9 mouse cellular contexts compared by ENCODE assay signal in genomic region chr12:73046607-73047180, GRCm38 (mm10). TPM values are rescaled to one million over a fixed set of nuclear protein-coding genes. Genes with fewer than 3 reads are reported as not detected.
DNase-seq lines count a peak whose midpoint lies in the region; ATAC-seq and TF ChIP-seq lines count a peak whose summit lies in the region.
"Had no signal": no experiment of that assay in that cellular context is flagged by ENCODE, and none has a peak within 500 bp of the region (broad histone marks: within the 10 kb centered on the region; RNA-seq: fewer than 3 reads in every experiment).

No protein-coding gene starts in this region.

- H3K9me3 ChIP-seq in hindbrain, postnatal 0 days (ENCODE audit: low read length): no peaks in the 10 kb centered on the region
- no peaks in the 10 kb centered on the region for H3K9me3 ChIP-seq in liver, embryonic 13.5 days (replicated peaks)

- intact Hi-C loops in gastrocnemius, postnatal 14 days (cut with DNase I; ENCODE audit: low total_unique reads): no loop called here

- H3K4me1 ChIP-seq in hindbrain, postnatal 0 days (ENCODE audit: insufficient read depth, low read length): no peaks in the 10 kb centered on the region
- H3K4me1 ChIP-seq in liver, embryonic 13.5 days (replicated peaks): peaks cover 23% of the 10 kb centered on the region

- no peaks in the 10 kb centered on the region for H3K36me3 ChIP-seq in hindbrain, postnatal 0 days (ENCODE audit: insufficient read depth, low read length)
- H3K36me3 ChIP-seq in liver, embryonic 13.5 days: no peaks in the 10 kb centered on the region

- under 1% methylated on average over 38 of the region's 38 CpGs for WGBS in hindbrain, postnatal 0 days
- 1% methylated on average over 38 of the region's 38 CpGs for WGBS in liver, embryonic 13.5 days (ENCODE audit: insufficient replicate concordance)

- no peak overlapping the region for H3K9ac ChIP-seq in hindbrain, postnatal 0 days (replicated peaks; ENCODE audit: low read length)
- no peak overlapping the region for H3K9ac ChIP-seq in liver, embryonic 13.5 days

- peak overlapping the region; percentile 56 for H3K4me2 ChIP-seq in hindbrain, postnatal 0 days (ENCODE audit: low read depth, low read length)
- H3K4me2 ChIP-seq in liver, embryonic 13.5 days: peak overlapping the region; percentile 65

- H3K4me3 ChIP-seq in hindbrain, postnatal 0 days (ENCODE audit: low read length): peak overlapping the region; percentile 33
- H3K4me3 ChIP-seq in liver, embryonic 13.5 days (replicated peaks): peak overlapping the region; percentile 49

- peaks cover 94% of the 10 kb centered on the region for H3K27me3 ChIP-seq in hindbrain, postnatal 0 days (ENCODE audit: insufficient read depth, low read length)
- peaks cover 100% of the 10 kb centered on the region for H3K27me3 ChIP-seq in liver, embryonic 13.5 days

- H3K27ac ChIP-seq in hindbrain, postnatal 0 days: no peak overlapping the region
- H3K27ac ChIP-seq in liver, embryonic 13.5 days: no peak overlapping the region

- TF ChIP-seq CTCF in hindbrain, postnatal 0 days (IDR thresholded peaks at IDR 0.05; ENCODE audit: low read depth): no peak

- peak; percentile 44; the same call in 1 of the 2 replicates for ATAC-seq in frontal cortex, adult (ENCODE audit: low TSS enrichment)
- peak; percentile 75 for ATAC-seq in hindbrain, postnatal 0 days
- peak; percentile 62 for ATAC-seq in liver, embryonic 13.5 days (ENCODE audit: low read depth)

- DNase-seq in frontal cortex, adult 2 months (ENCODE audit: extremely low spot score in 1 of 2, low spot score in 1 of 2): no peak
- DNase-seq in brain, adult 2 months (ENCODE audit: low read depth, low spot score): peak; percentile 40
- DNase-seq in gastrocnemius, postnatal 14 days: peak; percentile 94
- peak; percentile 71 for DNase-seq in hindbrain, postnatal 0 days (ENCODE audit: low spot score)
- peak; percentile 31 for DNase-seq in liver, embryonic 13.5 days
- peak; percentile 50 for DNase-seq in naive thymus-derived CD4-positive, alpha-beta T cell, adult 2 months (ENCODE audit: low read depth)
- peak; percentile 76 for DNase-seq in thymus, postnatal 14 days

RNA-seq across cellular contexts. Expression of gene Six1, which starts 7.0 kb away (rescaled TPM):
- 0.16 and 0.34 TPM in 2 replicates for polyA plus RNA-seq in frontal cortex, adult 2 months (2012; rRNA removed)
- total RNA-seq in gastrocnemius, postnatal 14 days (2021): 10 to 100 TPM; 43.5 to 46.4 TPM
- 0.22 and 0.47 TPM in 2 replicates for total RNA-seq in hindbrain, postnatal 0 days (2014; rRNA removed)
- polyA plus RNA-seq in hindbrain, postnatal 0 days (2015; fragmentation: Nextera tagmentation; extraction: Ambion mirVana): 0.54 and 0.68 TPM in 2 replicates
- 0.30 and 0.55 TPM in 2 replicates for polyA plus RNA-seq in liver, embryonic 13.5 days (2015; fragmentation: Nextera tagmentation; extraction: Ambion mirVana)
- total RNA-seq: MEL had no signal

Comparison
In these comparisons a context has a peak if more than half of its experiments do, and no peak if none do; other contexts are left out.
1. DNase-seq: peak in brain, adult 2 months (single experiment), gastrocnemius, postnatal 14 days (single experiment), hindbrain, postnatal 0 days (single experiment), liver, embryonic 13.5 days (single experiment), naive thymus-derived CD4-positive, alpha-beta T cell, adult 2 months (single experiment) and thymus, postnatal 14 days (single experiment); none in frontal cortex, adult 2 months (0 of 2).
2. Peak in every context shown above with its lines, with median percentiles within 50 percentile points of each other: ATAC-seq.